Mouse (Mus musculus): ENCODE measurements around the gene Slc25a28. TPM values are rescaled to one million over a fixed set of nuclear protein-coding genes. Genes with fewer than 3 reads are reported as not detected.

The Slc25a28 gene
- polyA plus RNA-seq, 1 experiment from 2014 or later, result 9.2 TPM

DNA sequence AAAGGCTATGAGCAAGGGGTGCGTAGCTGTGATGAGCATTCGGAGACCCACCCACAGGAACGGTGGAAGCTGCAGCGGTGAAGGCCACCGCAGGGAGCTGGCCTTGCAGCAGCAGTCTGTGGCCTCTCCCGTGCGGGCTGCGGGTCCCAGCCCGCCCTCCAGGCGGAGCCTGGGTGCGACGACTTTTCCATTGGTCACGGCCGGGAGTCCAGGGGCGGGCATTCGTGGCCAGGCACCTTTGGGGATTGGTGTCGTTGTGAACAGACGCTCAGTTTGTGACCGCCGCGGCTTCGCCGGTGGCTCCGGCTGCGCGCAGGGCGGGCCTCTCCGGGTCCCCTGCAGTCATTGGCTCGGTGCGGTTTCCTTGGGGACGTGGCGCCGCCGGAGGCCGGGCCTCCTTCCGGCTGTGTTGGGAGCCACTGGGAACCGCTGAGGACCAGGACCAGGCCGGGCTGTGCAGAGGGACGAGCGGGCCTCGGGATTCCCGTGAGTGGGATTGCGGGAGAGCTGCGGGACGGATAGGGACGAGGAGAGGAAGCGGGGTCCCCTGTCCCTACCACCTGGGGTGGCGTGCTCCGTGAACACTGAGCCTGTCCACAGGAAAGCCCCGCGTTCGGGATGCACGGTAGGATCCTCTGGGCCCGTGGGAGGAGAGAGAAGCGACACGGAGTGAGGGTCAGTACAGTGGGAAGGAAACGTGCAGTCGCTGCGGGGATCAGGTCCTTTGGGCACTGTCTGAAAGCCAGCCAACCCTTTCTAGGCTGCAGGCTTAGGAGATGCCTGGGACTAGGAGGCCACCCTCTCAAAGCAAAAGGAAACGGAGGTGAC is 15.0 kb upstream of the Slc25a28 start, which contains the start of gene Entpd7:
Gene Entpd7 (plus strand): TSS at position 254 of the 828 bp plus-strand sequence.
- peak within 1 kb of the TSS; percentile 85 for H3K9ac ChIP-seq (replicated peaks; ENCODE audit: low read length)
- peak within 1 kb of the TSS; percentile 77 for H3K4me3 ChIP-seq (ENCODE audit: low read depth, low read length)
- H3K27me3 ChIP-seq (ENCODE audit: control insufficient read depth, insufficient read depth, low read length), result no peaks in the 10 kb centered on the region
- no peak within 1 kb of the TSS for H3K27ac ChIP-seq (replicated peaks; ENCODE audit: low read depth, low read length)
- under 1% methylated on average over 60 of the region's 60 CpGs for WGBS
- ATAC-seq (replicated peaks; ENCODE audit: insufficient number of reproducible peaks, low FRiP score, low TSS enrichment, low read depth) (peak; percentile 98), DNase-seq (ENCODE audit: low spot score) (peak; percentile 96)
- no peaks in the 10 kb centered on the region for H3K36me3 ChIP-seq (replicated peaks; ENCODE audit: control insufficient read depth, insufficient read depth, low read depth, low read length)
- no peaks in the 10 kb centered on the region for H3K9me3 ChIP-seq (replicated peaks; ENCODE audit: control insufficient read depth, low read length)
- H3K4me1 ChIP-seq (ENCODE audit: control insufficient read depth, insufficient read depth, low read length), result no peaks in the 10 kb centered on the region
- peak within 1 kb of the TSS; percentile 84 for H3K4me2 ChIP-seq (ENCODE audit: low read depth, low read length)

DNA sequence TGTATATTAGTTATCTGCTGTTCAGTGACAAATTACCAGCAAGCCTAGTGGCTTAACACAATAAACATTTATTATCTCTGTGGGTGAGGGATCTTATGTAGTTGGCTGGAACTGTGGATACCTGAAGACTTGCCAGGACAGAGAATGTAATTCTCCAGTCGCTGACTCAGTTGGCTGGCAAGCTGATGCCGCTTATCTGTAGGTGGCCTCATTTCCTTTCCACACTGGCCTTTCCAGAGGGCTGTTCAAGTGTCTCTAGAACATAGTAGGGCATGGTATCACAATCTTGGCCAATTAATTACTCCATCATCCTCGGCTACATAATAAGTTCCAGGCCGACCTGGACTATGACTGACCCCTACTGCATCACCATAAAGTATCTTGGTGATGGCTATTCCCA is 6.9 kb upstream of the Slc25a28 start:
- no peaks in the 10 kb centered on the region for H3K4me1 ChIP-seq (ENCODE audit: control insufficient read depth, insufficient read depth, low read length)
- H3K4me2 ChIP-seq (ENCODE audit: low read depth, low read length), result no peak overlapping the region
- 79% methylated on average over 4 of the region's 4 CpGs for WGBS
- H3K4me3 ChIP-seq (ENCODE audit: low read depth, low read length), result no peak overlapping the region
- no peak overlapping the region for H3K27ac ChIP-seq (replicated peaks; ENCODE audit: low read depth, low read length)
- H3K9ac ChIP-seq (replicated peaks; ENCODE audit: low read length), result no peak overlapping the region
- H3K36me3 ChIP-seq (replicated peaks; ENCODE audit: control insufficient read depth, insufficient read depth, low read depth, low read length), result no peaks in the 10 kb centered on the region
- ATAC-seq (replicated peaks; ENCODE audit: insufficient number of reproducible peaks, low FRiP score, low TSS enrichment, low read depth) (no peak), DNase-seq (ENCODE audit: low spot score) (no peak)
- no peaks in the 10 kb centered on the region for H3K27me3 ChIP-seq (ENCODE audit: control insufficient read depth, insufficient read depth, low read length)
- no peaks in the 10 kb centered on the region for H3K9me3 ChIP-seq (replicated peaks; ENCODE audit: control insufficient read depth, low read length)

DNA sequence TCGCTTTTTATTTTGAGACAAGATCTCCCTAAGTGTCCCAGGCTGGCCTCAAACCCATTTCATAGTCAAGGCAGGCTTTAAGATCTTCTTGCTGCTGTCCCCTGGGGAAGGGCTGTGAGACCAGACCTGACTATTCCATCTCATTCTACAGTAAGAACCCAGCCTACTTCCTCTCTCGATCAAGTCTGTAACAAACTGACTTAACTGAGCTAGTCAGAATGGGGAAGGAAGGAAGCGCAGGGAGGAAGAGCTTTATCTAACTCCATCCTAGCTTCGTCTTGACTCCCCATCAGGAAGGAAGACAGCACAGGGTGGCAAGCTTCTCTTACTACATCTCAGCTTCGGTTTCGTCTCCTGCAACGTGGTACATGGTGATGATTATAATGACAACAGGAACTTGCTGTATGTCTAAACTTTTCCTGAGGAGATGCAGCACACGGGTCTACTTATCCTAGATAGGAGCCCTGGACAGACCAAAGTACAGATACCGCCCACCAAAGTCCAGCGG is 4.8 kb upstream of the Slc25a28 start:
- Histone ChIP-seq H3K36me3 (replicated peaks; ENCODE audit: control insufficient read depth, insufficient read depth, low read depth, low read length) (no peaks in the 10 kb centered on the region), H3K4me1 (ENCODE audit: control insufficient read depth, insufficient read depth, low read length) (no peaks in the 10 kb centered on the region), H3K4me3 (ENCODE audit: low read depth, low read length) (no peak overlapping the region), H3K27ac (replicated peaks; ENCODE audit: low read depth, low read length) (no peak overlapping the region), H3K9ac (replicated peaks; ENCODE audit: low read length) (no peak overlapping the region), H3K27me3 (ENCODE audit: control insufficient read depth, insufficient read depth, low read length) (no peaks in the 10 kb centered on the region), H3K4me2 (ENCODE audit: low read depth, low read length) (no peak overlapping the region), H3K9me3 (replicated peaks; ENCODE audit: control insufficient read depth, low read length) (no peaks in the 10 kb centered on the region)
- ATAC-seq (replicated peaks; ENCODE audit: insufficient number of reproducible peaks, low FRiP score, low TSS enrichment, low read depth) (no peak), DNase-seq (ENCODE audit: low spot score) (no peak)
- 85% methylated on average over 10 of the region's 10 CpGs for WGBS

DNA sequence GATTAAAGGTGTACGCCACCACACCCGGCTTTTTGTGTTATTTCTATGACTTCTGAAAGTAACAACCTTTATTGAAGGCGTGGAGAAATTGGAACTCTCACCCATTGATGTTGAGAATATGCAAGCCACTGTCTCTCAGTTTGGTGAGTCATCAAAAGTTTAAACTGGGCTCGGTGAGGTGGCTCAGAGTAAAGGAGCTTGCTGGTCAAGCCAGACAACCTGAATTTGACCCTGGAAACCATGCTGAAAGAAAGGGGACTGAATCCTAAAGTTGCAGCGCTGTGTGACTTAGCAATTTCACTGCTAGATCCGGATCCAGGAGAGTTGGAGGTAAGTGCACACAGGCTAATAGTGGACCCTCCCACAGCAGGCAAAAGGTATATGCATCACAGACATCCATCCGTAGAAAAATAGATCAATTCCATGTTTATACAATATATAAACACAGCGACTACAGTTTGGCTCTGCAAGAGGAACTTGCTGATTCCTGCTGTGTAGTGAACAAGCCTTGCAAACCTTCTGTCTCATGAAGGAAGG is 3.9 kb upstream of the Slc25a28 start:
- DNase-seq (ENCODE audit: low spot score) (no peak), ATAC-seq (replicated peaks; ENCODE audit: insufficient number of reproducible peaks, low FRiP score, low TSS enrichment, low read depth) (no peak)
- Histone ChIP-seq H3K9me3 (replicated peaks; ENCODE audit: control insufficient read depth, low read length) (no peaks in the 10 kb centered on the region), H3K4me1 (ENCODE audit: control insufficient read depth, insufficient read depth, low read length) (no peaks in the 10 kb centered on the region), H3K27me3 (ENCODE audit: control insufficient read depth, insufficient read depth, low read length) (no peaks in the 10 kb centered on the region), H3K36me3 (replicated peaks; ENCODE audit: control insufficient read depth, insufficient read depth, low read depth, low read length) (no peaks in the 10 kb centered on the region), H3K4me2 (ENCODE audit: low read depth, low read length) (no peak overlapping the region), H3K4me3 (ENCODE audit: low read depth, low read length) (no peak overlapping the region), H3K27ac (replicated peaks; ENCODE audit: low read depth, low read length) (no peak overlapping the region), H3K9ac (replicated peaks; ENCODE audit: low read length) (no peak overlapping the region)
- WGBS, result 84% methylated on average over 8 of the region's 8 CpGs

- WGBS, result 3% methylated on average over 43 of the region's 43 CpGs
- Histone ChIP-seq H3K4me2 (ENCODE audit: low read depth, low read length) (peak overlapping the region; percentile 87), H3K27me3 (ENCODE audit: control insufficient read depth, insufficient read depth, low read length) (no peaks in the 10 kb centered on the region), H3K36me3 (replicated peaks; ENCODE audit: control insufficient read depth, insufficient read depth, low read depth, low read length) (no peaks in the 10 kb centered on the region), H3K4me1 (ENCODE audit: control insufficient read depth, insufficient read depth, low read length) (no peaks in the 10 kb centered on the region; the same call in 1 of the 2 replicates), H3K4me3 (ENCODE audit: low read depth, low read length) (peak overlapping the region; percentile 85), H3K9me3 (replicated peaks; ENCODE audit: control insufficient read depth, low read length) (no peaks in the 10 kb centered on the region), H3K27ac (replicated peaks; ENCODE audit: low read depth, low read length) (peak overlapping the region; percentile 78), H3K9ac (replicated peaks; ENCODE audit: low read length) (peak overlapping the region; percentile 62)
- DNase-seq (ENCODE audit: low spot score) (peak; percentile 54), ATAC-seq (replicated peaks; ENCODE audit: insufficient number of reproducible peaks, low FRiP score, low TSS enrichment, low read depth) (peak; percentile 3)
These were observed 1.1 kb upstream of the Slc25a28 start for GRCm38 (mm10) chr19:43675525-43676400.

- 0% methylated on average over 29 of the region's 29 CpGs for WGBS
- H3K36me3 ChIP-seq (replicated peaks; ENCODE audit: control insufficient read depth, insufficient read depth, low read depth, low read length), result no peaks in the 10 kb centered on the region
- H3K4me1 ChIP-seq (ENCODE audit: control insufficient read depth, insufficient read depth, low read length), result no peaks in the 10 kb centered on the region; the same call in 1 of the 2 replicates
- H3K9me3 ChIP-seq (replicated peaks; ENCODE audit: control insufficient read depth, low read length), result no peaks in the 10 kb centered on the region
- H3K27me3 ChIP-seq (ENCODE audit: control insufficient read depth, insufficient read depth, low read length), result no peaks in the 10 kb centered on the region
- peak overlapping the region; percentile 90 for H3K9ac ChIP-seq (replicated peaks; ENCODE audit: low read length)
- H3K4me2 ChIP-seq (ENCODE audit: low read depth, low read length), result peak overlapping the region; percentile 87
- ATAC-seq (replicated peaks; ENCODE audit: insufficient number of reproducible peaks, low FRiP score, low TSS enrichment, low read depth), result peak; percentile 4
- H3K27ac ChIP-seq (replicated peaks; ENCODE audit: low read depth, low read length), result peak overlapping the region; percentile 31; the same call in 1 of the 2 replicates
- peak; percentile 32 for DNase-seq (ENCODE audit: low spot score)
- H3K4me3 ChIP-seq (ENCODE audit: low read depth, low read length), result peak overlapping the region; percentile 85
These were observed 378 bp downstream of the Slc25a28 start for GRCm38 (mm10) chr19:43674316-43674689.

GRCm38 (mm10) chr19:43673513-43674315 is 967 bp downstream of the Slc25a28 start:
- Histone ChIP-seq H3K9me3 (replicated peaks; ENCODE audit: control insufficient read depth, low read length) (no peaks in the 10 kb centered on the region), H3K27me3 (ENCODE audit: control insufficient read depth, insufficient read depth, low read length) (no peaks in the 10 kb centered on the region), H3K4me2 (ENCODE audit: low read depth, low read length) (peak overlapping the region; percentile 87), H3K9ac (replicated peaks; ENCODE audit: low read length) (peak overlapping the region; percentile 90), H3K4me3 (ENCODE audit: low read depth, low read length) (peak overlapping the region; percentile 85), H3K4me1 (ENCODE audit: control insufficient read depth, insufficient read depth, low read length) (no peaks in the 10 kb centered on the region; the same call in 1 of the 2 replicates), H3K36me3 (replicated peaks; ENCODE audit: control insufficient read depth, insufficient read depth, low read depth, low read length) (no peaks in the 10 kb centered on the region), H3K27ac (replicated peaks; ENCODE audit: low read depth, low read length) (no peak overlapping the region)
- ATAC-seq (replicated peaks; ENCODE audit: insufficient number of reproducible peaks, low FRiP score, low TSS enrichment, low read depth), result no peak
- WGBS, result 11% methylated on average over 21 of the region's 21 CpGs
- no peak for DNase-seq (ENCODE audit: low spot score)

Data from embryonic facial prominence, embryonic 11.5 days (tissue).